Mouse (Mus musculus): ENCODE data around the gene Fmnl3. TPM values are rescaled to one million over a fixed set of nuclear protein-coding genes. Genes with fewer than 3 reads are reported as not detected.

Fmnl3 gene
- polyA plus RNA-seq, 1 experiment from 2014 or later = 15.1 TPM

- Histone ChIP-seq H3K9me3 (no peaks in the 10 kb centered on the region), H3K4me2 (replicated peaks) (no peak overlapping the region), H3K4me3 (no peak overlapping the region), H3K4me1 (peaks cover 22% of the 10 kb centered on the region), H3K9ac (replicated peaks) (no peak overlapping the region), H3K27me3 (no peaks in the 10 kb centered on the region), H3K36me3 (no peaks in the 10 kb centered on the region), H3K27ac (replicated peaks) (no peak overlapping the region)
- 89% methylated on average over 2 of the region's 2 CpGs for WGBS
- ATAC-seq (ENCODE audit: low FRiP score, low read depth) = no peak
Measured at GRCm38 (mm10) chr15:99338916-99339315, 31.4 kb downstream of the Fmnl3 start.

GRCm38 (mm10) chr15:99335801-99336320 is 34.4 kb downstream of the Fmnl3 start:
- Histone ChIP-seq H3K4me3 (no peak overlapping the region), H3K4me2 (replicated peaks) (no peak overlapping the region), H3K36me3 (no peaks in the 10 kb centered on the region), H3K9ac (replicated peaks) (no peak overlapping the region), H3K27me3 (no peaks in the 10 kb centered on the region), H3K27ac (replicated peaks) (no peak overlapping the region), H3K9me3 (no peaks in the 10 kb centered on the region), H3K4me1 (peaks cover 12% of the 10 kb centered on the region; the same call in 1 of the 2 replicates)
- WGBS = 86% methylated on average over 8 of the region's 8 CpGs
- ATAC-seq (ENCODE audit: low FRiP score, low read depth) = no peak

- WGBS = 87% methylated on average over 6 of the region's 6 CpGs
- no peak overlapping the region for H3K27ac ChIP-seq (replicated peaks)
- H3K4me3 ChIP-seq = no peak overlapping the region
- no peak overlapping the region for H3K4me2 ChIP-seq (replicated peaks)
- H3K36me3 ChIP-seq = no peaks in the 10 kb centered on the region
- H3K4me1 ChIP-seq = peaks cover 7% of the 10 kb centered on the region; the same call in 1 of the 2 replicates
- H3K9ac ChIP-seq (replicated peaks) = no peak overlapping the region
- no peak for ATAC-seq (ENCODE audit: low FRiP score, low read depth)
- no peaks in the 10 kb centered on the region for H3K27me3 ChIP-seq
- no peaks in the 10 kb centered on the region for H3K9me3 ChIP-seq
Measured at GRCm38 (mm10) chr15:99334500-99334899, 35.8 kb downstream of the Fmnl3 start.

GRCm38 (mm10) chr15:99333676-99334065 is 36.6 kb downstream of the Fmnl3 start:
- no peak overlapping the region for H3K4me2 ChIP-seq (replicated peaks)
- no peaks in the 10 kb centered on the region for H3K9me3 ChIP-seq
- H3K27me3 ChIP-seq = no peaks in the 10 kb centered on the region
- WGBS = 90% methylated on average over 2 of the region's 3 CpGs
- no peak for ATAC-seq (ENCODE audit: low FRiP score, low read depth)
- H3K27ac ChIP-seq (replicated peaks) = peak overlapping the region; percentile 56
- no peak overlapping the region for H3K9ac ChIP-seq (replicated peaks)
- 0 out of 2 replicates have a peak, but pooled peaks cover 4% of the 10 kb centered on the region for H3K4me1 ChIP-seq
- no peaks in the 10 kb centered on the region for H3K36me3 ChIP-seq
- no peak overlapping the region for H3K4me3 ChIP-seq

GRCm38 (mm10) chr15:99332921-99333675 is 37.2 kb downstream of the Fmnl3 start:
- no peaks in the 10 kb centered on the region for H3K9me3 ChIP-seq
- H3K36me3 ChIP-seq = 0 out of 2 replicates have a peak, but pooled peaks cover 4% of the 10 kb centered on the region
- no peaks in the 10 kb centered on the region for H3K27me3 ChIP-seq
- no peak overlapping the region for H3K4me2 ChIP-seq (replicated peaks)
- H3K27ac ChIP-seq (replicated peaks) = peak overlapping the region; percentile 56
- no peak overlapping the region for H3K4me3 ChIP-seq
- WGBS = 72% methylated on average over 9 of the region's 9 CpGs
- no peak overlapping the region for H3K9ac ChIP-seq (replicated peaks)
- 0 out of 2 replicates have a peak, but pooled peaks cover 4% of the 10 kb centered on the region for H3K4me1 ChIP-seq
- no peak for ATAC-seq (ENCODE audit: low FRiP score, low read depth)

GRCm38 (mm10) chr15:99332111-99332510 is 38.2 kb downstream of the Fmnl3 start:
- Histone ChIP-seq H3K4me2 (replicated peaks) (no peak overlapping the region), H3K4me3 (no peak overlapping the region), H3K9ac (replicated peaks) (no peak overlapping the region), H3K4me1 (0 out of 2 replicates have a peak, but pooled peaks cover 4% of the 10 kb centered on the region), H3K27me3 (no peaks in the 10 kb centered on the region), H3K36me3 (peaks cover 14% of the 10 kb centered on the region), H3K27ac (replicated peaks) (no peak overlapping the region), H3K9me3 (no peaks in the 10 kb centered on the region)
- no peak for ATAC-seq (ENCODE audit: low FRiP score, low read depth)

- H3K27ac ChIP-seq (replicated peaks) = no peak overlapping the region
- no peak overlapping the region for H3K9ac ChIP-seq (replicated peaks)
- no peaks in the 10 kb centered on the region for H3K9me3 ChIP-seq
- no peaks in the 10 kb centered on the region for H3K27me3 ChIP-seq
- H3K4me1 ChIP-seq = 0 out of 2 replicates have a peak, but pooled peaks cover 4% of the 10 kb centered on the region
- H3K4me2 ChIP-seq (replicated peaks) = no peak overlapping the region
- H3K36me3 ChIP-seq = peaks cover 16% of the 10 kb centered on the region
- ATAC-seq (ENCODE audit: low FRiP score, low read depth) = no peak
- H3K4me3 ChIP-seq = no peak overlapping the region
- 58% methylated on average over 5 of the region's 5 CpGs for WGBS
Measured at GRCm38 (mm10) chr15:99331341-99331740, 38.9 kb downstream of the Fmnl3 start.

- no peak overlapping the region for H3K27ac ChIP-seq (replicated peaks)
- H3K9me3 ChIP-seq = no peaks in the 10 kb centered on the region
- H3K4me3 ChIP-seq = no peak overlapping the region
- no peak for ATAC-seq (ENCODE audit: low FRiP score, low read depth)
- H3K9ac ChIP-seq (replicated peaks) = no peak overlapping the region
- H3K27me3 ChIP-seq = no peaks in the 10 kb centered on the region
- WGBS = 75% methylated on average over 2 of the region's 2 CpGs
- H3K4me1 ChIP-seq = 0 out of 2 replicates have a peak, but pooled peaks cover 4% of the 10 kb centered on the region
- H3K4me2 ChIP-seq (replicated peaks) = no peak overlapping the region
- peaks cover 21% of the 10 kb centered on the region for H3K36me3 ChIP-seq
Measured at GRCm38 (mm10) chr15:99330324-99330723, 40.0 kb downstream of the Fmnl3 start.

GRCm38 (mm10) chr15:99328011-99328410 is 42.3 kb downstream of the Fmnl3 start:
- Histone ChIP-seq H3K36me3 (peaks cover 40% of the 10 kb centered on the region), H3K4me3 (no peak overlapping the region), H3K27me3 (no peaks in the 10 kb centered on the region), H3K4me2 (replicated peaks) (no peak overlapping the region), H3K9ac (replicated peaks) (no peak overlapping the region), H3K27ac (replicated peaks) (no peak overlapping the region), H3K9me3 (no peaks in the 10 kb centered on the region), H3K4me1 (no peaks in the 10 kb centered on the region)
- no peak for ATAC-seq (ENCODE audit: low FRiP score, low read depth)
- 88% methylated on average over 5 of the region's 5 CpGs for WGBS

- Histone ChIP-seq H3K36me3 (peaks cover 49% of the 10 kb centered on the region), H3K9me3 (no peaks in the 10 kb centered on the region), H3K9ac (replicated peaks) (no peak overlapping the region), H3K4me3 (no peak overlapping the region), H3K4me2 (replicated peaks) (no peak overlapping the region), H3K27ac (replicated peaks) (no peak overlapping the region), H3K27me3 (no peaks in the 10 kb centered on the region), H3K4me1 (no peaks in the 10 kb centered on the region)
- WGBS = 74% methylated on average over 1 of the region's 1 CpGs
- ATAC-seq (ENCODE audit: low FRiP score, low read depth) = no peak
Measured at GRCm38 (mm10) chr15:99326959-99327358, 43.3 kb downstream of the Fmnl3 start.

- no peak overlapping the region for H3K4me2 ChIP-seq (replicated peaks)
- no peak overlapping the region for H3K4me3 ChIP-seq
- H3K9me3 ChIP-seq = no peaks in the 10 kb centered on the region
- no peak for ATAC-seq (ENCODE audit: low FRiP score, low read depth)
- H3K9ac ChIP-seq (replicated peaks) = no peak overlapping the region
- H3K27ac ChIP-seq (replicated peaks) = no peak overlapping the region
- WGBS = 74% methylated on average over 2 of the region's 2 CpGs
- peaks cover 54% of the 10 kb centered on the region for H3K36me3 ChIP-seq
- no peaks in the 10 kb centered on the region for H3K27me3 ChIP-seq
- H3K4me1 ChIP-seq = no peaks in the 10 kb centered on the region
Measured at GRCm38 (mm10) chr15:99326407-99326806, 43.9 kb downstream of the Fmnl3 start.

- no peak overlapping the region for H3K4me3 ChIP-seq
- no peaks in the 10 kb centered on the region for H3K4me1 ChIP-seq
- H3K4me2 ChIP-seq (replicated peaks) = no peak overlapping the region
- peaks cover 62% of the 10 kb centered on the region for H3K36me3 ChIP-seq
- ATAC-seq (ENCODE audit: low FRiP score, low read depth) = no peak
- 89% methylated on average over 6 of the region's 6 CpGs for WGBS
- no peak overlapping the region for H3K9ac ChIP-seq (replicated peaks)
- no peak overlapping the region for H3K27ac ChIP-seq (replicated peaks)
- H3K27me3 ChIP-seq = no peaks in the 10 kb centered on the region
- no peaks in the 10 kb centered on the region for H3K9me3 ChIP-seq
Measured at GRCm38 (mm10) chr15:99325598-99325997, 44.7 kb downstream of the Fmnl3 start.
